Mouse (Mus musculus): Measurements from ENCODE around the gene Ehd3.

GRCm38 (mm10) chr17:73808431-73808830 lies 4.5 kb downstream of the Ehd3 start:
- no peak for TF ChIP-seq POLR2A (IDR thresholded peaks at IDR 0.05; ENCODE audit: borderline replicate concordance, low read depth, low read length)
- no peak for TF ChIP-seq CTCF (IDR thresholded peaks at IDR 0.05; ENCODE audit: low read depth, low read length)
